Mouse (Mus musculus): ENCODE data around the gene Spin1.
"Not testable (repeated sequence)": the region's sequence is repeated elsewhere in the genome, so short reads cannot be mapped to it uniquely, and the experiment has no call there.

Gene Spin1

GRCm38 (mm10) chr13:51100233-51101015, at the start of gene Spin1:
TSS of gene Spin1 (plus strand) at chr13:51100880.
- DNase-seq, result peak; percentile 86

DNA sequence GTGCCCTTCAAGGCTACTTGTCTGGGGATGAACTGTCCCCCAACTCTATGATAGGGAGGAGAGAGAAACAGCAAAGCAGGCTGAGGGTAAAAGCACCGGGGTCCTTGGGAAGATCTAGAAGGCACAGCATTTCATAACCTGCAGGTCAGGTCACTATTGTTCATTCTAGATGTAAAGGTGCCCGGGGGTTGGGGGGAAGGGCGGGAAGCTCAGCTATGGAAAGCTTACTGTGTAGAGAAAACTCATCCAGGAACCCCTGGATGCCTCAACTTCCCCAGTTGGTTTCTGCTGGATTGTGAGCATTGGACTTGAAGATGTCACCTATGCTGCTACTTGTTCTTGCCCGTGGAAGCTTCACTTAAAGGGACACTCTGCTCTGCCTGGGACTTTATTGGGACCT, 49.7 kb upstream of the Spin1 start:
- no peak for DNase-seq

- DNase-seq, result no peak
Observed at GRCm38 (mm10) chr13:51052408-51052807, 48.3 kb upstream of the Spin1 start.

DNA sequence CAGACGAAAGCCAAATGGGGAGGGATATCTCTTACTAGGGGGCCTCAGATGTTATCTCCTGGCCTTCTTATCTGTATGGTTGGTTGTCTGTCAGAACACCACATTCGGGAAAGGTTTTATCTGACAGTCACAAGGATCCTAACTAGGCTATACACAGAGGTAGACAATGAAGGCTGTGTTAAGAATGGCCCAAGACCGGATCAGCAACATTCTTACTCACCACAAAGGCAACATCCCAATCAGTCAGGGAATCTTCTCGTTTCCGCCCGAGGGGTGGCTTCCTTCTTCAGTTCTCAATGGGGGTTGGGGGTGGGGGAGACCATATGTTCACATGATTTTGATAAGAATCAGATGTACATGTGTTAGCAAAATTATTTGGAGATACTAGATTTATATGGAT, 37.7 kb upstream of the Spin1 start:
- DNase-seq, result no peak

DNA sequence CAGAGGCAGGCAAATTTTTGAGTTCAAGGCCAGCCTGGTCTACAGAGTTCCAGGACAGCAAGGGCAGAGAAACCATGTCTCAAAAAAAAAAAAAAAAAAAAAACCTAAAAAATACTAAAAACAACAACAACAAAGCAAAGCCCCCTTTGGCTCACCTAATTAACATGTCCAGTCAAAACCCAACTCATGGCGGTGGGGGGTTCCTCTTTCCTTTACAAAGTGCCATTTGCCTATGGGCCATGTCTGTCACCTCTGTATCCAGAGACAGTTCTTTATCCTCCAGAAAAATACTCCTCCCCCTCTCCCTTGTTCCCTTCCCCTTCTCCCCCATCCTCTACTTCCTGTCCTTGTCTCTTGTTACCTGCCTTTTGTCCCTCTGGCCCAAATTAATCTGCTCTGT, 37.0 kb upstream of the Spin1 start:
- DNase-seq, result no peak

DNA sequence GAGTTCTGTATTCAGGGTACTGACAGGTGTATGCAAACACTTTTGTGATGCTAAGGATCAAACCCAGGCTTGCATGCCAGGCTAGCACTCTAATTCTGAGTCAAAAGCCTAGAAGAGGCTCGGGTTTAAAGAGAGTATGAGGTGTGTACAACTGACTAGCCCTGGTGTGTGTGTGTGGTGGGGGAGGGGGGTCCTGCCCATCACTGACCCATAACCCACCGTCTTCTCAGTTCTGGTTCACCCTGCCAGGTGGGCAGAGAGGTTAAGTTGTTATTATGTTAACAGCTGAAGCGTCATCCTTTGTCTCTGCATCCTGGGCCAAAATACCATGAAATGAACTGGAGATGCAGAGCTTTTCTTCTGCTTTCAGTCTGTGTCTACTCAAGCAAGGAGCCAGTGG, 36.3 kb upstream of the Spin1 start:
- no peak for DNase-seq

- no peak for DNase-seq
Observed at GRCm38 (mm10) chr13:51071063-51071680, 29.5 kb upstream of the Spin1 start.

DNA sequence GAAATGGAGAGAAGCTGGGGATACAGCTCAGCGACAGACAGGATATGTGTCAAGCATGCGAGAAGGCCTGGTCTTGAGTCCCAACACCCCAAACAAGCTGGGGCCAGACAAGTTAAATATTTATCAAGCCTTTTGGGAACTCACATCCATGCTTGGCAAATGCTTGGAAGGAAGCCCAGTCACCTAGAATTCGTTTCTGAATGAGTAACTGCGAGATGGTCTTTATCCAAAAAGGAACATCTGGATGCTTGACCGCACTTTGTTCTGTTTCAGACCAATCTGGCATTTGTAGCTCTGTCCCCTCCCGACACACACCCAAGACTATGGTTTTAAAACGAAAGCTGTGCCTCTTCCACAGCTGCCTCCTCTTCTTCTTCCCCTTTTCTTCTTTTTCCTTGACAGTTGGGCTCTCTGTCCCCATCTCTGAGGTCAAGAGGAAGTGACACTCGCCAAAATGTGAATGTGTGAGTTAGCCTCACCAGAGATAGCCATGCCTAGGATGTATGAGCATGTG, 28.9 kb upstream of the Spin1 start:
- DNase-seq, result peak; percentile 29

GRCm38 (mm10) chr13:51072917-51073843, 27.5 kb upstream of the Spin1 start:
- DNase-seq, result no peak

GRCm38 (mm10) chr13:51074081-51074680, 26.5 kb upstream of the Spin1 start:
- DNase-seq, result no peak

DNA sequence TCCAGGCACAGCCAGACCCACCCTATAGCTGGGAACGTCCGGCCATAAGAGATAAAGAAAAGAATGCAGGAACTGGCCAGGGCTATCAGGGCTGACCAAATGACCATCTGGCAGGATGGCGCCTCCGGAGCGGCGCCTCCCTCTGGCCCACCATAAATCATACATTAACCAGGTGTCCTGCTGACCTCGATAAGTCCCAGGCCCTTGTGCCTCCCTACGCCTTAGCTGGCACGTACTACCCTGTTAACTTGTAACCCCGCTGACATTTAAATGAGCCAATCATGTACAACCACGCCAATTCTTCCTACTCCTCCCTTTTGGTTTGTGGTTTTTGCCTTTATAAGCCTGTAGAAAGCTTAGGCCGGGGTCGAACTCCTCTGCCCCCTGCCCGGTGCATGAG, 24.5 kb upstream of the Spin1 start:
- not testable (repeated sequence) for DNase-seq

DNA sequence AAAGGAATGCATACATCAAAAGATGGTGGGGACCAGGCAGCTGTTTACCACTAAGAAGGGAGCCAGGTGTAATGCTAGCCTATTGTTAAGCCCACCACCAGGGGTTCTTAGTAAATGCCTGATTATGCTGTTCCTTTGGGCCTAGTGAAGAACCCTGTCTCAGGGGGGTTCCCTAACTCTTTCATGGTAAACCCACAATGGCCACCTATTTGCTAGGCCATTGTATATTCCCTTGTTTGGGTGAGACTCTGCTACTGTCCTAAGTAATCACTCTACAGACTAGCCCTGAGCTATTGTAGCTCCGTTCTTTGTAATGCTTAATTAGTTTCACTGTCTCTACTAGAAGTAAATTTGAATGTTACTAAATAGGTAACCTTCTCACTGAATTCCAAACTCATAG, 22.1 kb upstream of the Spin1 start:
- DNase-seq, result not testable (repeated sequence)

GRCm38 (mm10) chr13:51080801-51081200, 19.9 kb upstream of the Spin1 start:
- DNase-seq, result no peak

DNA sequence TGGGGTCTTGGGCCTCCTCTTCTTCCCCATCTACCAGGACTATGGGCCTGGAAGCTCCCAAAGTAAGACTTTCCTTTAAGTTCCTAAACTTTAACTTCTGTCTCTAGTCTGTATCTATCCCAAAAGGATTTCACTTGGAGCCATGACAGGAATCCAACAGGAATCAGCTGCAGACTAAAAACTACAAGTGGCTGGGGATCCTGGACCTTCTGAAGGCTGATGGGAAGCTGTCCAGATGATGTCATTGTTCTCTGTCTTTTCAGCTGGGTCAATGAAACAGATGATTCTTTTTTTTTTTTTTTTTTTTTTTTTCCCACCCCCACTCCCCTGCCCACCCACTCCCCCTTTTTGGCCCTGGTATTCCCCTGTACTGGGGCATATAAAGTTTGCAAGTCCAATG, 16.4 kb upstream of the Spin1 start:
- no peak for DNase-seq

- DNase-seq, result no peak
Observed at GRCm38 (mm10) chr13:51085941-51086340, 14.7 kb upstream of the Spin1 start.

- no peak for DNase-seq
Observed at GRCm38 (mm10) chr13:51087253-51087652, 13.4 kb upstream of the Spin1 start.

DNA sequence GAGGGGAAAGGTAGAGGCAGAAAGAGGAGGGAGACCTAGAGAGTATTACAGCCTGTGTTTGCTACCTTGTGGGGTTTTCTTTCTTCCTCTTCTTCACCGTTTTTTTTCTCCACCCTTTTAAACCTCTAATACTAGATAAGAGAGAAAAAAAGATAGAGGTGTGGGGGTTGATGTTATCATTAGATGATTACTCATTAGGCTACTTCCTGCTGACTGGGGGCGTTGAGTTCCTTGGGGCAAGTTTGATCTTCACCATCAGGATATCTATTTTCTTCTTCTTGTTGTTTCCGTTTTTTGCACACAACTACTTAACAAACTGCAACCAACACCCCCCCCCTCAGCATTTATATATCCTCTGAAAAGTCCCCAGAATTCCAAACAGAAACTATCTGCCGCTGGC, 12.5 kb upstream of the Spin1 start:
- DNase-seq, result no peak

- no peak for DNase-seq
Observed at GRCm38 (mm10) chr13:51089058-51089457, 11.6 kb upstream of the Spin1 start.

GRCm38 (mm10) chr13:51090105-51090661, 10.5 kb upstream of the Spin1 start:
- DNase-seq, result no peak

DNA sequence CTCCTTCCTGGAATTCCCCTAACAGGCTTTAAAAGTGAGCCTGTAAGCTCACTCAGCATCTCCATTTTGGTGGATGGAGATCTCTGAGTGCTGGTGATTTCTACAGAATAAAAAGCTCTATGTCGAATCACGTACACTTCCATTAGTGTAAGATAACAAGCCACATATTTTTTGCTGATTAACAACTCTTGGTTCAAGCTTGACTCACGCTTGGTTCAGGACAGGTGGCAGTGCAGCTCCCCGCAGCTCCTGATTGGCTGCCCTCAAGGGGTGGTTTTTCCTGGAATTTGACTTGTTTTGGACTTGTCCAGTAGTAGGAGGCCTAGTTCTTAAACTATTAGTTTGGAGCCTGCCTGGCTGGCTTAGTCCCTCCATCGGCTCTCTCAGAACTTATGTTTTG, 7.2 kb upstream of the Spin1 start:
- DNase-seq, result no peak

GRCm38 (mm10) chr13:51094323-51095195, 6.1 kb upstream of the Spin1 start:
- no peak for DNase-seq

Data from lung, postnatal 14 days (tissue).